Mouse (Mus musculus) gastrocnemius, postnatal 10 days (tissue): ENCODE results near the gene 3110082J24Rik. TPM values are rescaled to one million over a fixed set of nuclear protein-coding genes. Genes with fewer than 3 reads are reported as not detected.
A peak's percentile ranks its signal among the peaks of the same experiment; 100 is the strongest.

Source experiments
- DNase-seq: peaks from one replicate; pipeline ENCODE4 v3.0.0; 2021; ENCODE audit warnings: mixed read lengths
- total RNA-seq, 2 experiments: library from RNA; stranded (reverse); gene quantifications; 2 replicates each; pipeline ENCODE4 v1.2.3; 2021

3110082J24Rik gene
- total RNA-seq, 2 experiments from 2014 or later = not detected

DNA sequence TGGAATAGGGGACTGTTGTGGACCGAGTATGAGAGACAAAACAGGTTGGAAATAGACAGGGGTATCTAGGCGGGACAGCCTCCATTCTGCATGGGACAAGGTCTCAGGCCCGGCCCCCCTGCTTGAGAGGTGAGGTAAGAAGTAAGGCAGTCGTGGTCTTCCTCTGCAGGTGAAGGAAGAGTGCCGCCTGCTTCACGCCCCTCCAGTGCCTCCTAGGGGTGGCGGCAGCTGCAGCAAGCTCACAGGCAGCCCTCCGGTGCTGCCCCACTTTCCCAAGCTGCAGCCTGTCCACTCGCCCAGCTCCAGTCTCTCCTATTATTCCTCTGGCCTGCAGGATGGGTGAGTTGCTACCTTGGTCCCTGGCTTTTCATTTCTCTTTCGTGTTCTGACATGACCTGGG lies 9.8 kb upstream of the 3110082J24Rik start:
- no peak for DNase-seq

DNA sequence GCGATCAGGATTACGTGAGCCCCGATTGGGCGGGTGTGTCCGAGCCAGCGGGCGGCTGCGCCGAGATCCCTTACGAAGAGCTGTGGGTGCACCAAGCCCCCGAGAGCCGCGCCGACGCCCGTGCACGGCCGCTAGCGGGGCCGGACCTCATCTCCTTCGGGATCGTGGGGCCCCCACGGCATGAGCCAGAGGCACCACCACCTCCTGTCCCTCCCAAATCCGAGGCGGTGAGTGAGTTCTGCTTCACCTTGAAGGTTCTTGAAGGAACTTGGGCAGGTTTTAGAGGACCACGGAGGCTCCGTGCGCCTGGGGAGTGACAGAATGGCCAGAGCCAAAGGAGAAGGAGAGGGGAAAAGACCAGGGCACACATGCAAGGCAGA lies 8.9 kb upstream of the 3110082J24Rik start:
- DNase-seq = no peak

DNA sequence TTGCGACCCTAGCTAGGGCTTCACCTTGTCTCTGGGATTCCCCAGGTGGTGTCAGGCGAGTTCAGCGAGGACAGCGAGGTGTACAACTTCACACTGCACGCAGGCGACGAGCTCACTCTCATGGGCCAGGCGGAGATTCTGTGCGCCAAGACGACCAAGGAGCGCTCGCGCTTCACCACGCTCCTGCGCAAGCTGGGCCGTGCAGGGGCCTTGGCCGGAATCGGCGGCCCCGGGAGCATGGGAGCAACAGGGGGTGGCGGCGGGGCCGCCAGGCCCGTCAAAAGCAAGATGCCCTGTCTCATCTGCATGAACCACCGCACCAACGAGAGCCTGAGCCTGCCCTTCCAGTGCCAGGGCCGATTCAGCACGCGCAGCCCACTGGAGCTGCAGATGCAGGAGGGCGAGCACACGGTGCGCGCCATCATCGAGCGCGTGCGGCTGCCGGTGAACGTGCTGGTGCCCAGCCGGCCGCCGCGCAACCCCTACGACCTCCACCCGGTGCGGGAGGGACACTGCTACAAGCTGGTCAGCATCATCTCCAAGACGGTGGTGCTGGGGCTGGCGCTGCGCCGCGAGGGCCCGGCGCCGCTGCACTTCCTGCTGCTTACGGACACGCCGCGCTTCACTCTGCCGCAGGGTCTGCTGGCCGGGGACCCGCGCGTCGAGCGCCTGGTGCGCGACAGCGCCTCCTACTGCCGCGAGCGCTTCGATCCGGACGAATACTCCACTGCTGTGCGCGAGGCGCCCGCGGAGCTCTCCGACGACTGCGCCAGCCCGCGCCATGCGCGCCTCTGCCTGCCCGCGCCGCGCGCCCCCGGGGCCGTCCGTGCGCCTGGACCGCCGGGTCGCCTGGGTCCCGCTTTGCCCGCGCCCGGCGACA lies 8.2 kb upstream of the 3110082J24Rik start:
- DNase-seq = peak; percentile 83

DNA sequence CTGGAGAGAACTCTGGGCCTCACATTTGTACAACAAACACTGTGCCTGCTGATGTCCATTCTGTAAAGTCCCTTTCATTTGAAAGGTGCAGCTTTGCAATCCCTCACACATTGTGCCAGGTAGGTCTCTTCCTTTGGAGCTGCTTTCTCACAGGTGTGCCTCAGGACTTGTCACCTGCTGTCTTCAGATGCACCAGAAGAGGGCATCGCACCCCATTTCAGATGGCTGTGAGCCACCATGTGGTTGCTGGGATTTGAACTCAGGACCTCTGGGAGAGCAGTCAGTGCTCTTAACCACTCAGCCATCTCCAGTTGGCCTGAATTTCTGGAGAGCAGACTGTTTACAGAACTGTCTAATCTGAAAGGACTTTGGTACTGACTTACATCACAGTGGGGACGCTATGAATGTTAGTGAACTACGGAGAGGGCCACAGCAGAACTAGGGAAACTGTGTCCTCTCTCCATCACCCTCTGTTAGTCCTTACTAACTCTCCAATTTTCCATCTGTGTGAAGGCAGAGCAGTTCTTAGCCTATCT lies 6.7 kb upstream of the 3110082J24Rik start:
- DNase-seq = no peak

DNA sequence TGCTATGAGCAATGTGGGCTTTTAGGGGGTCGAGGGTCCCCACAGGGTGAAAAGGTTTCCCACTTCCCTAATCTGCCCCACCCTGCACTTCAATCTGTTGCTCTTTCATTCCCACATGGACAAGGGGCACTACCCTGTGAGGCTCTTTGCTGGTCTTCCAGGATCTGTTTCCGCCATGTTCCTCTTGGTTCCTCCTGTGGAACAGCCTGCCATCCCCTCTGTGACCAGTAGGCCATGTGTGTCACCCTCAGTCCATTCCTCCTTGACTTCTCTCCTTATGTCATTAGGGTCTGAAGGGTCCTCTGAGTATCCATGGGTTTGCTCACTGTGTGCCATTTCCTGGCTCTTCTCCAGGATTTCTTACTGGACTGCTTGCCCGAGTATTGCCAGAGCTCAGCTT lies 5.9 kb upstream of the 3110082J24Rik start:
- DNase-seq = no peak

DNA sequence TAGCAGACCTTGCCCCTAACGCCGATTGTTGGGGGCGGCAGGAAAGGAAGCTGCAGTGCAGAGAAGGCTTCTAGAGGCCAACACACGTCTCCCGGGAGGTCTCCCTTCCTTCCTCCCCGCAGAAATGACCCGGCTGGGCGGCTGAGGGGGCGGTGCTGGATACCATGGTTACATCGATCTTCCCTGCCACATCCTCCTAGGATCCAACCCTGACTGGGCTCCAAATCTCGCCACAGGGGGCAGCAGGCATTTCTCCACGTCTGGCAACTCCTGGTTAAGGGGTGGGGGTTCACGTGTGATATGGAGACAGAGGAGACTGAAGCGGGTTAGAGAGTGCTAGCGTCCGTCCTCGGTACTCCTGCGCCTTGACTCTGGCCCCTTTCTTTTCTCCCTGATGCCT lies 5.2 kb upstream of the 3110082J24Rik start:
- DNase-seq = no peak

DNA sequence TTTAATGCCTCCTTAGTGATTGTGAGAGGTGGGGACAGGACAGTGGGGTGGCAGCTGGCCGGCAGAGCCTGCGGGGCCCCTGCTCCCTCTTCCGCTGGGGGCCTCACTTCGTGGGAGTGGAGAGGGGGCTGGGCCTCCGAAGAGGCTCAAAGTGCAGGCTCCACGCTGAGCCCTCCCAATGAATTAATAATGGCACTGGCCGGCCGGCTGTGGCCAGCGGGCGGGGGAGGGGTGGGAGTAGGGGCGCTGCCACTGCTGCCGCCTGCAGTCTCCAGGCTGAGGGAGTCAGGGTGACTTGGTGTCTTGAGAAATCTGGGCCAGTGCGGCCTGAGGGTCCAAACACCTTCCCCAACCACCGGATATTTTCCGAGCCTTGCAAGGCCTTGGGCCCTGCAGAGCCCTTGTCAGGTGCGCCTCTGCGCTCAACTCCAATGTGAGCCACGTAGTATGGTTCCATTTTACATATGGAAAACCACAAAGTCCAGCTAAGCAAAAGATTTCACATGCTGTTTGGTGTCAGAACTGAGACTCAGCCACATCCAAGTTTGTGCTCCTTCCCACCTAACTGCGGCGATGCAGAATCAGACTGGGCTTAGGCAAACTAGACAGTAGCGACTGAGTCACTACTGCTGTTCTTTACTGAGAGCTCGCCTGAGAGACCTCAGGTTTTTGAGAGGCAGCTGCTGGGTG lies 4.6 kb upstream of the 3110082J24Rik start:
- DNase-seq = no peak

DNA sequence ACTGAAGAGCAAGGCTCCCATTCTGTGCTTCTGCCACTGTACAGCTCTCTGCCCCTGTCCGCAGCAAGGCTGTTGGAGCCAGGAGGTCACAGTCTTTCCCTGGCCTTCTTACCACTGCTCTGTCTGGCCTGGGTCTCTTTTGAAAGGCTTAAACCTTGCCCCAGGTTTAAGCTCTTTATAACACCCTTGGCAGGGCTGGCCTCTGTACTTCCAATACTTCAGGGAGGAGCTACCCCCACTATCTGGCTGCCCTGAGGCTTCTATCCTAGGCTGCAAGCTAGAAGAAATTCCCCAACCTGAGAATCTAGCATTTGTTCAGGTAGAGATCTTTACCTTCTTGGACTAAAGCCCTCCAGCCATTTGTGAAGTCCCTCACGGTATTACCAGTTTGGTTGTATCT lies 4.0 kb upstream of the 3110082J24Rik start:
- DNase-seq = no peak

DNA sequence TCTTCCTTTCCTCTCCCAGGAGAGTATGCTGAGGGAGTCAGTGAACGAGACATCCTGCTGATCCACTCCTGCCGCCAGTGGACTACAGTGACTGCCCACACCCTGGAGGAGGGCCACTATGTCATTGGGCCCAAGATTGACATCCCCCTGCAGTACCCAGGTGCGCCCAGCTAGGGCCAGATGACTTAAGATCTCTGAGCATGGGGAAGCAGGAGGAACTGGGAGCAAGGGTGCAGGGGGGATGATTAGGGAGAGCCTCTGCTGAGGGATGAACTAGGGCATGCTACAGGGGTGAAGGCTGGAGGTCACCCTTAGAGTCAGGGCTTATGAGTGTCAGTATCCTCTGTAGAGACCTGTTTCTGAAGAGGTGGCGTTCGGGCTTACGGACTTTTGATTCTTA lies 2.3 kb upstream of the 3110082J24Rik start:
- DNase-seq = no peak

DNA sequence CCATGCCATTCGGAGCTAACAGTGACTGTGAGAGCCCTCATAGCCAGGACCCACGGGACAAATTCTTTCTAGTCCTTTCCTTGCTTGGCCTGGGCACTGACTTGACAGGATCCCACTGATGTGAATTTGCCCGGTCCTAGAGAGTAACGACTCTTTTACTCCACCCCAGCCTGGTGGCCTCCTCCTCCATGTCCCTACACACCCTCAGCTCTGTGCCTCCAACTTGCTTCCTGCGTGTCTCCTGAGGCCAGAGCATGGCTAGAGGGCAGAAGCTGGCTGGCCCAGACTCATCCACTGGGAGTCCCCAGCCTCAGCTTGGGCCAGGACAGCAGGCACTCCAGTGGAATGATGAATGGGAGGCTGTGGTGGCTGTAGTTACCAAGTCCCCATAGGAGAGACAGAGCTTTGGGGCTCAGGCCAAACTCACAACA lies 1.7 kb upstream of the 3110082J24Rik start:
- no peak for DNase-seq

DNA sequence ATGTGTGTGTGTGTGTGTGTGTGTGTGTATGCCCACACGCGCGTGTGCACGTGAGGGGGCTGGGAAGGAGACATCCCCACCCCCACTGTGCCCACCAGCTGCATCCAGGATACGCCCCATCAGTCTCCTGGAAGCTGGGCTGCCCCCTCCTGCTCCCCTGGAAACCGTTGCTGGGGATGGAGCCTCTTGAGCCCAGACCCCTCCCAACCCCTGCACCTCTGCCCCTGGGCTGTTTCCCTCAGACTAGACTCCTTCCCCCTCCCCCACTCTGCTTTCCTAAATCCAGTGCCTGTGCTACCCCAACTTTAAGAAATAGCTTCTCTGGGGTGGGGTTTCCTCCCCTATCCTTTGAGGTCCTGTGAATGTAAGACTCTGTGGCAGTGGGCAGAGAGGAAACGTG lies 1.3 kb upstream of the 3110082J24Rik start:
- DNase-seq = no peak

DNA sequence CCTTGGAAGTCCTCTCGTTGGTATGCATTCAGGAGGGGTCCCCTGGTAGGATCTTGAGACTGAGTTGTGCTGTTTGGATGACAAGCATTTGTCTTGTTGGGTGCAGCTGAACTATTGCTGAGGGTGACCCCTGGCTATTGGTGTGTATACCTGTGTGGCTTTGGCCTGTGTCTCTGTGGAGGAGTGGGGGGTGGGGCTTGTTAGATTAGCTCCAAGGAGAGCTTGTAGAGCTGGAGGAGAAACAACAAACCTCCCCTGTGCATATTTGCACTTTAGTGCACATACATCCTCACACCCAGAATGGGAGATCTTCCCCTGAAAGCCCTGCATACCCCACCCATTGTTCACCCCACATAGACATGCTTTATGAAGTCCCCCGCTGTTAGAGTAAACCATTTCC lies 870 bp upstream of the 3110082J24Rik start:
- no peak for DNase-seq

DNA sequence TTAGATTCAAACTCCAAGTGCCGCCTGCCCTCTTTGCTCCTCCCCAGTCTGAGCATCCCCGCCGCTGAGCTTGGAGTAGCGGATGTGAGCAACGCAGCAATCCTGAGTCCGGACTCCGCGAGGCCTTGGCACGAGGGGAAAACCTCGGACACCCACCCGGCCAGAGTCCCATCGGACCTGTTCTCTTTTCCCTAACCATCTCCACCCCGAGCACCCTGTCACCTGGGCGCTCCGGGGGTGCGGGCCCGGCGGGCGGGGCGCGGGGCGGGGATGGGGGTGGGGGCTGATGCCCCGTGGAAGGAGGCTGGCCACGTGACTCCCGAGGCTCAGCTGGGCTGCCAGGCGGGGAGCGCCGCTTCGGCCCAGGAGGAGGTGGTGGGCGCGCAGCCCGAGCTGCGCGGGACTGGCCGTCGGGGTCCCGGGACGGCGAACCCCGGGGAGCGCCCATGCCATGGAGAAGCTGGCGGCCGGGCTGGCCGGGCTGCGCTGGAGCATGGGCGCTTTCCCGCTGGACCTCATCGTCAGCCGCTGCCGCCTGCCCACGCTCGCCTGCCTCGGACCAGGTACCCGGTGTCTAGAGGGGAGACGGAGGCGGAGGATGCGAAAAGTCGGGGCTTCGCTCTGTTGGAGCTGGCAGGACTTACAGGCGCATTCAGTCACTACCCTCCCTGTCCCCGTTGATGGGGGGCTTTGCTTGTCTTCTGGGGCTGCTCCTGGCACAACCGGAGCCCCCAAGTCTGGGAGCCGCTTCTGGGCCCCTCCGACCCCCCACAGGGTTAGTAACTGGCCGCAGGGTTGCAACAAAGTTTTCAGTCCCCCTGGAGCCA lies 832 bp downstream of the 3110082J24Rik start, which contains the start of gene Garem2:
Gene Garem2 (plus strand): TSS at position 321 of the 827 bp plus-strand sequence.
- no peak for DNase-seq

DNA sequence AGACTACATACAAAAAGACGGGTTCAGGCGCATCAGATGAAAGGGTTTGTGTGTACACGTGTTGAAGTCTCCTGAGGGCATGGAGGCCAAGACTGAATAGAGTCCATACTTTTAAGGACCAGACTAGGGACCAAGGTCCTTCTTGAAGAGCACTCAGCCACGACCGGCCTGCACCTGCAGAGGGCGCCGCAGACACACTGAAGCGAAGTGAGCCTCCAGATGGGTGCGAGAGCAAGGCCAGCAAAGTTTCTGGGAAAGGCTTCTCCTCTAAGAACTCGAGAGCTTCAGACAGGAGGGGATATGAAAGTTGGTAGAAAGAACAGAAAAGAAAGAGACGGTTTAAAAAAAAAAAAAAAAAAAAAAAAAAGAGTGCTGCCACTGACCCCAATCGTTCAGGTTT lies 1.5 kb downstream of the 3110082J24Rik start:
- peak; percentile 62 for DNase-seq

DNA sequence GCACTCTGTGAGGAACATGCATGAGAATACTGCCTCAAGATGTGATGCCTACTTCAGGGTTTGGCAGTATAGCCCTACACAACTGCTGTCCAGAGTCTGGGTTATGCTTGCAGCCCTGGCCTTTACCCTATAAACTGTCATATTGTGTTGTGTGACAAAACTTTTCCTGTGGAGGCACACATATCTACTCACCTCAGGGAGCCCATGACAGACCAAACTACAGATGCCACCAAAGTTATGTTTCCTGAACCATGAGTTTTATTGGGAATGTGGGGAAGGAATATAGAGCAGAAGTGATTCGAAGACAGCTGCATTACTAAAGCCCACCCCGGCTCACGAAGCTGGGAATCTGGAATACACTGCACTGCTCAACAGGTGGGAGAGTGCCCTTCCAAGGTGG lies 2.5 kb downstream of the 3110082J24Rik start:
- DNase-seq = no peak

DNA sequence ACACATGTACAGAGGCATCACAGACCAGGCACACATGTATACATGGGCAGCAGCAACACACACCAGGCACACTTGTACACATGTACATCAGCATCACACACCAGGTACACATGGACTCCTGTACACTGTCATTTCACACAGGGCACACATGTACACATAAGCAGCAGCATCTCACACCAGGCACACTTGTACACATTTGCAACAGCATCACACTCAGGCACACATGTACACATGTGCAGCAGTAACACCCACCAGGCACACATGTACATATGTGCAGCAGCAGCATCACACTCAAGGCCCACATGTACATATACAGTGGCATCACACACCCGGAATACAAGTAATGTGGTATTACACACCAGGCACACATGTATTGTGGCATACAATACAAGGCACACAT lies 7.6 kb downstream of the 3110082J24Rik start:
- no peak for DNase-seq

DNA sequence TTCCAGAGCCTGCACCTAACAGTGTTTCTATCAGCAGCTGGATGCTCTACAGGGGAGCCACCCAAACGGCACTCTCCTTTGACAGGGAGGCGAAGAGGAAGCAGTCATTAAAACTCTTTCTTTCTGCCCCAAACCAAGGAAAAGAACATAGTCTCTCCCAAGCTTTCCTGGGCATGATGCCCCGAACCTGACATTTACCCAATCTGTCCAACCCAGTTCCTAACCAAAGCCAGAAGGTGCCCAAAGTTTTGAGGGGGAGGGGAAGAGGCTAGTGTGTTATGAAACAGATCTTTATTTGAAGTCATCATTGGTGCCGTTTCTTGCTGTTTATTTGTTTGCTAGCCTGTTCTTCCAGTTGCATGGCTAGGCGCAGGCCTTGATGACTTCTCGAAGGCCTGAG lies 10.2 kb downstream of the 3110082J24Rik start:
- no peak for DNase-seq

DNA sequence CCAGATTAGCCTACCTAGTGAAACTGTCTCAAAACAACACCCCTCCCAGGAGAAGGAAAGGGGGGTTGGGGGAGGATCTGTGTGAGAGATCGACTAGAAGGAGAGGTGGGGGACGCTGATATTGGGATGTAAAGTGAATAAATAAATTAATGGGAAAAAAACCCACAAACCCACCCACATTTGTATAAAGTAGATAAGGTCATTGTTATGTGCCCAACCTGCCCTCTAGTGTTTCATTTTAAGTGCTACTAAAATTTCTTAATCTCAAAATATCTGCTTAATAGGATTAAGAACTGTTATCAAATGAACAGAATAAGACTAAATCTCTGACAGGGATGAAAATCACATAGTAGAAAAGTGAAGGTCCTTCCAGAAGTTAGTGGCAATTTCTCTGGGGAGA lies 11.5 kb downstream of the 3110082J24Rik start:
- no peak for DNase-seq

DNA sequence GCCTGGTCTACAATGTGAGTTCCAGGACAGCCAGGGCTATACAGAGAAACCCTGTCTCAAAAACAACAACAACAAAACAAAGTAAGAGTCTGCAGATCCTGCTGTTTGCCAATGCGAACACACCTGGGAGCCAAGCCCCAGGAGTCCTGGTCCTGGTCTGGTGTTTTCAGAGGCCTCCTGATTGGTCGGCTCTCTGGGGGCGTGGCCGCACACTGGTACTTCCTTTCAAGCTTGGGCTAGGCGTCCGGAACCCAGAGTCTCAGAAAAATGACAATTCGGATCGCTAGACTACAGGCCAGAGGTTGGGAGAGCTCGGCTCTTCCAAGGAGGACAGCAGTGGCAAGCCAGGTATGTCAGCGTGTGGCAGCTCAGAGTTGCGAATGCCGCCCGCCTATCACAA lies 13.2 kb downstream of the 3110082J24Rik start:
- DNase-seq = no peak

DNA sequence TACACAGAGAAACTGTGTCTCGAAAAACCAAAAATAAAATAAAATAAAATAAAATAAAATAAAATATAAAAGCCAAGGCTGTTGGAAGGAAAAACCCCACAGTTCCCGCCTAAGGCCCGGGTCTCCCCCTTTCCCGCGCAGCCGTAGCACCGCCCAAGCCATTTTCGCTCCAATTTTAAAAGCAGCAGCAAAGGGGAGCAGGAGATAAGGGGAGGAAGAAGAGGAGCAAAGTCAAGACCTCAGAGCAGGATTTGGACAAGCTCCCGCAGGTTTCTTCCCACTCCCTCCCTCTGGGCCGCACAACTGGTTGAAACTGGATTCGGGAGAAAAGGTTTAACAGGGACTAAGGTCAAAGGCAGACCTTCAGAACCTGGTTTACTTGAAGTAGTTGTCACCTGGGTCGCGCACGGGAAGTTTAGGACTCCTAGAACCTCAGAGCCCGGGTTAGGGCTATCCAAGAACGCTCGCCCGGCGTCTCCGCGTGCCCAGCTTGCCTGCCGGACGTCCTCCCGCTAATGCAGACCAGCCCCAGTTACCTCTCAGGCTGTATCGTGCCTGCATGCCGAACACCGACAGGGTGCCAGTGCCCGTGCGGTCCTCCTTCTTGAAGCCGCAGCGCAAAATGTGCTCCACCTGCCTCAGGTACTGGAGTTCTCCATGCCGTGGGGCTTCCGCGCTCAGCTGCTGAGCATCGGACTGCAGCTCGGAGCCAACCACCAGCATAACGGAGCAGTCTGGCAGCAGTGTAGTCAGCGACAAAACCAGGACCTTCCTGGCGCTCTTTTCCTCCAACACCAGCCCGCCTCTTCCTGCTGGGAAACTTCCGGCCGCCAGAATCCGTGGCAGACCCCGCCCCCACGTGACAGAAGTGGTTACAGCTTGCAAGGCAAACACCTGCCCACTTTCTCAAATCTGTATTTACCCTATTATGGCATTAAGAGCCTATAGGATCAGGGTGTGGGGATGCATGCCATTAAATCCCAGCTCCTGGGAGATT lies 32.8 kb downstream of the 3110082J24Rik start, which contains the start of gene Tyms:
Gene Tyms (minus strand): TSS at position 793 of the 997 bp plus-strand sequence.
- DNase-seq = peak; percentile 73

DNA sequence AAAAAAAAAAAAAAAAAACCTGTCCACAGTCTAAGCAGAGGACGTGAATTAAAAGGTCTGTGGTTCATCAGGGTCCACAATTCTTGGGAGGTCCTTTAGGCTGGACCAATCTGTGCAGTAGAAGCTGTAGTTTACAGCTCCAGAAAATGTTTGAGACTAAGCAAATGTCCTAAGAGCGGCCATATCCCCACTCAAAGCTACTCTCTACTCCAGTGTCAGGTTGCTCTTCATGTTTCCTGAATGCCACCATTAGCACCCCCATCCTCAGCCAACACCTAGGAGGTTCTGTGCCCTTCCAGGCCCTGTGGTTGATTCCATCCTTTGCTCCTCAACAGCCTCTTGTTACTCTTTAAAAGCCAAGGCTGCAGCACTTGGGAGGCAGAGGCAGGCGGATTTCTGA lies 33.5 kb downstream of the 3110082J24Rik start:
- no peak for DNase-seq
